Mouse (Mus musculus): Measurements from ENCODE around the gene Atp2b2.

- TF ChIP-seq CTCF (IDR thresholded peaks at IDR 0.05; ENCODE audit: insufficient read depth, low read depth, low read length) (no peak), POLR2A (IDR thresholded peaks at IDR 0.05; ENCODE audit: insufficient read depth, low read depth, low read length) (no peak)
Observed at GRCm38 (mm10) chr6:113728181-113728580, 314.2 kb downstream of the Atp2b2 start.

Measured in olfactory bulb, adult 2 months (tissue).